Mouse (Mus musculus): ENCODE results near the gene Sik3. TPM values are rescaled to one million over a fixed set of nuclear protein-coding genes. Genes with fewer than 3 reads are reported as not detected.
A peak's percentile ranks its signal among the peaks of the same experiment; 100 is the strongest.

Gene Sik3
- polyA plus RNA-seq (2016; fragmentation: Nextera tagmentation; extraction: Ambion mirVana): 4.4 and 5.6 TPM in 2 replicates

GRCm38 (mm10) chr9:46012091-46013008 is at the start of gene Sik3, which contains the start of gene Pafah1b2:
Gene Sik3 (plus strand): TSS chr9:46012820.
Gene Pafah1b2 (minus strand): TSS chr9:46012690.
- H3K27me3 ChIP-seq (ENCODE audit: poor library complexity, severe bottlenecking): no peaks in the 10 kb centered on the region
- no peaks in the 10 kb centered on the region for H3K9me3 ChIP-seq
- peaks cover 55% of the 10 kb centered on the region for H3K4me1 ChIP-seq
- peak within 1 kb of the TSS; percentile 94 for H3K4me3 ChIP-seq
- H3K27ac ChIP-seq: peak within 1 kb of the TSS; percentile 97
- peak; percentile 96 for DNase-seq (ENCODE audit: extremely low spot score, low spot score)
- 4% methylated on average over 54 of the region's 78 CpGs for WGBS
- no peaks in the 10 kb centered on the region for H3K36me3 ChIP-seq (replicated peaks)

- Histone ChIP-seq H3K27ac (no peak overlapping the region), H3K36me3 (replicated peaks) (peaks cover 89% of the 10 kb centered on the region), H3K4me3 (no peak overlapping the region), H3K27me3 (ENCODE audit: poor library complexity, severe bottlenecking) (no peaks in the 10 kb centered on the region), H3K4me1 (0 out of 2 replicates have a peak, but pooled peaks cover 4% of the 10 kb centered on the region), H3K9me3 (no peaks in the 10 kb centered on the region)
- 94% methylated on average over 6 of the region's 6 CpGs for WGBS
- DNase-seq (ENCODE audit: extremely low spot score, low spot score): no peak
Measured at GRCm38 (mm10) chr9:45963577-45963976, 49.0 kb upstream of the Sik3 start.

GRCm38 (mm10) chr9:45976884-45977283 is 35.7 kb upstream of the Sik3 start:
- H3K4me3 ChIP-seq: no peak overlapping the region
- H3K36me3 ChIP-seq (replicated peaks): peaks cover 79% of the 10 kb centered on the region

GRCm38 (mm10) chr9:45979778-45980177 is 32.8 kb upstream of the Sik3 start:
- Histone ChIP-seq H3K4me3 (no peak overlapping the region), H3K36me3 (replicated peaks) (peaks cover 63% of the 10 kb centered on the region), H3K9me3 (no peaks in the 10 kb centered on the region), H3K27ac (no peak overlapping the region), H3K4me1 (peaks cover 30% of the 10 kb centered on the region), H3K27me3 (ENCODE audit: poor library complexity, severe bottlenecking) (no peaks in the 10 kb centered on the region)
- no peak for DNase-seq (ENCODE audit: extremely low spot score, low spot score)
- 91% methylated on average over 2 of the region's 2 CpGs for WGBS

More at GRCm38 (mm10) chr9:45976884-45977283, 35.7 kb upstream of the Sik3 start:
- H3K27ac ChIP-seq: no peak overlapping the region
- peaks cover 11% of the 10 kb centered on the region for H3K4me1 ChIP-seq
- 92% methylated on average over 2 of the region's 2 CpGs for WGBS
- no peak for DNase-seq (ENCODE audit: extremely low spot score, low spot score)
- H3K27me3 ChIP-seq (ENCODE audit: poor library complexity, severe bottlenecking): no peaks in the 10 kb centered on the region
- H3K9me3 ChIP-seq: no peaks in the 10 kb centered on the region

GRCm38 (mm10) chr9:45980611-45981010 is 32.0 kb upstream of the Sik3 start:
- peaks cover 55% of the 10 kb centered on the region for H3K36me3 ChIP-seq (replicated peaks)
- DNase-seq (ENCODE audit: extremely low spot score, low spot score): no peak
- WGBS: 90% methylated on average over 1 of the region's 1 CpGs
- H3K9me3 ChIP-seq: no peaks in the 10 kb centered on the region
- H3K27ac ChIP-seq: no peak overlapping the region
- no peak overlapping the region for H3K4me3 ChIP-seq
- no peaks in the 10 kb centered on the region for H3K27me3 ChIP-seq (ENCODE audit: poor library complexity, severe bottlenecking)
- peaks cover 37% of the 10 kb centered on the region for H3K4me1 ChIP-seq

GRCm38 (mm10) chr9:45981331-45981730 is 31.3 kb upstream of the Sik3 start:
- Histone ChIP-seq H3K36me3 (replicated peaks) (peaks cover 48% of the 10 kb centered on the region), H3K27me3 (ENCODE audit: poor library complexity, severe bottlenecking) (no peaks in the 10 kb centered on the region), H3K4me1 (peaks cover 40% of the 10 kb centered on the region), H3K9me3 (no peaks in the 10 kb centered on the region), H3K4me3 (no peak overlapping the region), H3K27ac (no peak overlapping the region)
- DNase-seq (ENCODE audit: extremely low spot score, low spot score): no peak

- Histone ChIP-seq H3K4me3 (peak overlapping the region; percentile 96), H3K36me3 (replicated peaks) (peaks cover 22% of the 10 kb centered on the region), H3K9me3 (no peaks in the 10 kb centered on the region), H3K27me3 (ENCODE audit: poor library complexity, severe bottlenecking) (no peaks in the 10 kb centered on the region), H3K4me1 (peaks cover 40% of the 10 kb centered on the region), H3K27ac (peak overlapping the region; percentile 100)
- peak; percentile 30 for DNase-seq (ENCODE audit: extremely low spot score, low spot score)
- WGBS: 3% methylated on average over 23 of the region's 23 CpGs
Measured at GRCm38 (mm10) chr9:45983676-45984408, 28.8 kb upstream of the Sik3 start.

- Histone ChIP-seq H3K9me3 (no peaks in the 10 kb centered on the region), H3K27me3 (ENCODE audit: poor library complexity, severe bottlenecking) (no peaks in the 10 kb centered on the region), H3K27ac (peak overlapping the region; percentile 100), H3K4me3 (peak overlapping the region; percentile 96), H3K4me1 (peaks cover 40% of the 10 kb centered on the region), H3K36me3 (replicated peaks) (peaks cover 18% of the 10 kb centered on the region)
- WGBS: under 1% methylated on average over 76 of the region's 76 CpGs
- peak; percentile 94 for DNase-seq (ENCODE audit: extremely low spot score, low spot score)
Measured at GRCm38 (mm10) chr9:45984409-45985228, 28.0 kb upstream of the Sik3 start.

GRCm38 (mm10) chr9:45985229-45985567 is 27.4 kb upstream of the Sik3 start:
- 3% methylated on average over 4 of the region's 4 CpGs for WGBS
- H3K4me1 ChIP-seq: peaks cover 40% of the 10 kb centered on the region
- H3K9me3 ChIP-seq: no peaks in the 10 kb centered on the region
- H3K36me3 ChIP-seq (replicated peaks): peaks cover 18% of the 10 kb centered on the region
- DNase-seq (ENCODE audit: extremely low spot score, low spot score): no peak
- peak overlapping the region; percentile 100 for H3K27ac ChIP-seq
- H3K27me3 ChIP-seq (ENCODE audit: poor library complexity, severe bottlenecking): no peaks in the 10 kb centered on the region
- peak overlapping the region; percentile 96 for H3K4me3 ChIP-seq

GRCm38 (mm10) chr9:45999009-45999408 is 13.6 kb upstream of the Sik3 start:
- WGBS: 83% methylated on average over 4 of the region's 4 CpGs
- H3K4me3 ChIP-seq: no peak overlapping the region
- H3K27me3 ChIP-seq (ENCODE audit: poor library complexity, severe bottlenecking): no peaks in the 10 kb centered on the region
- H3K4me1 ChIP-seq: no peaks in the 10 kb centered on the region
- no peak overlapping the region for H3K27ac ChIP-seq
- no peaks in the 10 kb centered on the region for H3K9me3 ChIP-seq
- DNase-seq (ENCODE audit: extremely low spot score, low spot score): no peak
- no peaks in the 10 kb centered on the region for H3K36me3 ChIP-seq (replicated peaks)

- Histone ChIP-seq H3K27me3 (ENCODE audit: poor library complexity, severe bottlenecking) (no peaks in the 10 kb centered on the region), H3K9me3 (no peaks in the 10 kb centered on the region), H3K4me1 (no peaks in the 10 kb centered on the region), H3K27ac (no peak overlapping the region), H3K4me3 (no peak overlapping the region), H3K36me3 (replicated peaks) (no peaks in the 10 kb centered on the region)
- 12% methylated on average over 7 of the region's 7 CpGs for WGBS
- peak; percentile 79 for DNase-seq (ENCODE audit: extremely low spot score, low spot score)
Measured at GRCm38 (mm10) chr9:46003729-46004128, 8.9 kb upstream of the Sik3 start.

- Histone ChIP-seq H3K27ac (no peak overlapping the region), H3K4me3 (no peak overlapping the region), H3K4me1 (no peaks in the 10 kb centered on the region), H3K9me3 (no peaks in the 10 kb centered on the region), H3K27me3 (ENCODE audit: poor library complexity, severe bottlenecking) (no peaks in the 10 kb centered on the region), H3K36me3 (replicated peaks) (no peaks in the 10 kb centered on the region)
- 63% methylated on average over 3 of the region's 3 CpGs for WGBS
- DNase-seq (ENCODE audit: extremely low spot score, low spot score): no peak
Measured at GRCm38 (mm10) chr9:46004529-46004928, 8.1 kb upstream of the Sik3 start.

Data from forebrain, embryonic 10.5 days (tissue).